Mouse (Mus musculus) limb, embryonic 14.5 days (tissue): ENCODE measurements at regions not wholly inside any gene's neighbourhood (a gene's known extent, or its start where the extent isn't known, plus 50 kb on each side); places are given as distances from the start of the nearest gene placed in this dataset.

Experiments used
- ATAC-seq: fragments of 200-750 bp; cut with Nextera tagmentation; 2 replicates; pipeline ENCODE4 v1.8.0; 2017; ENCODE audit warnings: low read depth, moderate number of reproducible peaks, moderate TSS enrichment; ENCODE audit not compliant: low FRiP score
- DNase-seq: peaks from one replicate; pipeline ENCODE4 v3.0.0-alpha.2; 2015; ENCODE audit warnings: low spot score
- H3K27ac ChIP-seq: fragments of 300-500 bp; sonication (generic); replicated peaks from 2 replicates; pipeline ENCODE4 v1.5.1; 2014; ENCODE audit warnings: low read depth, mild to moderate bottlenecking, low read length, moderate library complexity, mixed read lengths
- H3K27me3 ChIP-seq: fragments of 300-500 bp; sonication (generic); 2 replicates; pipeline ENCODE4 v1.6.1; 2014; ENCODE audit warnings: low read length, mixed read lengths; ENCODE audit not compliant: control insufficient read depth, insufficient read depth
- H3K36me3 ChIP-seq: fragments of 300-500 bp; sonication (generic); 2 replicates; pipeline ENCODE4 v1.6.1; 2014; ENCODE audit warnings: mild to moderate bottlenecking, low read length, moderate library complexity, mixed read lengths; ENCODE audit not compliant: control insufficient read depth, insufficient read depth
- H3K4me1 ChIP-seq: fragments of 300-500 bp; sonication (generic); 2 replicates; pipeline ENCODE4 v1.6.1; 2014; ENCODE audit warnings: antibody characterized with exemption, low read length, mixed read lengths; ENCODE audit not compliant: control insufficient read depth, insufficient read depth
- H3K4me2 ChIP-seq: fragments of 300-500 bp; sonication (generic); replicated peaks from 2 replicates; pipeline ENCODE4 v1.6.1; 2014; ENCODE audit warnings: low read depth, mild to moderate bottlenecking, low read length, moderate library complexity; ENCODE audit not compliant: severe bottlenecking
- H3K4me3 ChIP-seq: fragments of 300-500 bp; sonication (generic); replicated peaks from 2 replicates; pipeline ENCODE4 v1.5.1; 2014; ENCODE audit warnings: low read length
- H3K9ac ChIP-seq: fragments of 300-500 bp; sonication (generic); 2 replicates; pipeline ENCODE4 v1.6.1; 2014; ENCODE audit warnings: mild to moderate bottlenecking, low read depth, low read length, moderate library complexity; ENCODE audit not compliant: severe bottlenecking
- H3K9me3 ChIP-seq: fragments of 300-500 bp; sonication (generic); 2 replicates; pipeline ENCODE4 v1.6.1; 2016; ENCODE audit warnings: low read length; ENCODE audit not compliant: control insufficient read depth
- POLR2A ChIP-seq: fragments of 200-500 bp; IDR thresholded peaks from 2 replicates; pipeline ENCODE4 v1.8.0; 2012; ENCODE audit warnings: inconsistent platforms, mild to moderate bottlenecking, moderate library complexity, borderline replicate concordance; ENCODE audit not compliant: insufficient read depth, insufficient read length; ENCODE audit errors: extremely low read depth
- WGBS: fragments of 180-500 bp; shearing (Covaris S2); extraction: QIAGEN DNeasy Blood & Tissue Kit; methylation state at CpG from one replicate; pipeline ENCODE4 v1.1.7; 2014; 5-methylcytosine and 5-hydroxymethylcytosine counted together

DNA sequence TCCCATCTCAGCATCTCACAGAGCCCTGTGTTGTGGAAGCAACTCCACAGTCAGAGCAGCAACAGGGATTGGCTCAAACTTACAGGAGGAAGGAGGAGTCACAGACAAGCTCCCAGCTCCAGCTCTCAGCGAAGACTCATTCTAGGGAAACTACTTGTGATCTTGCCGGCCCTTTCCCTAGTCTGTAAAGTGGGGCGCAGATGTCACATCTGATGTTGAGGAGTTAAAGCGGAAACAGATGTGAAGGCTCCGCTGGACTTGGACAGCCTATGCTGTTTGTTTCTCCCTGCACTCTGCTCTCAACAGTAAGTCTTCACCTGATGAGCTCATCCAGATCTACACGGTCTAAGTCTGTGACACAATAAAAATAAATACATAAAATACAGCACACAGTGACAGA lies 408.1 kb downstream of the Irx1 start:
- H3K9me3 ChIP-seq: no peaks in the 10 kb centered on the region
- H3K4me2 ChIP-seq: no peak overlapping the region
- H3K36me3 ChIP-seq: no peaks in the 10 kb centered on the region
- WGBS: 34% methylated on average over 6 of the region's 6 CpGs
- ATAC-seq: no peak; the same call in 1 of the 2 replicates
- no peak overlapping the region for H3K4me3 ChIP-seq
- no peaks in the 10 kb centered on the region for H3K4me1 ChIP-seq
- H3K9ac ChIP-seq: no peak overlapping the region
- H3K27me3 ChIP-seq: no peaks in the 10 kb centered on the region; the same call in 1 of the 2 replicates
- H3K27ac ChIP-seq: no peak overlapping the region
- no peak for TF ChIP-seq POLR2A
- DNase-seq: peak; percentile 12

DNA sequence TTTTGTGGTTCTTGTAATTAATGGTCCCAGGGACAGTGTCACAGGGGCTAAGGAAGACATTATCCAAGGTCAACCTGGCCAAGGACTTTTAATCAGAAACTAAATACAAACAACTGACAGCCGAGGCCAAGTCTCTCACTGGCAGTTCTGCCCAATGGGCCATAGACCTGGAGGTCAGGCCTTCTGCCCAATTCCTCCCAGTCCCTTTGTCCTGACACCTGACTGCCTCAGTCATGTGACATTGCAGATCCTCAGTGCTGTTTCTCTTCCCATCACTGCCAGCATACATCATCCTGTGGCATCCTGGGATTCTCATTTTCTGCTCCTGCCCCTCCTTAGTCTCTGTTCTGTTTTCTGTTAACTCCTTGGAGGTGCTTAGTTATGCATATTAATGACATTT lies 413.4 kb downstream of the Irx1 start:
- no peaks in the 10 kb centered on the region for H3K36me3 ChIP-seq
- no peak for DNase-seq
- H3K9me3 ChIP-seq: no peaks in the 10 kb centered on the region
- H3K27me3 ChIP-seq: no peaks in the 10 kb centered on the region; the same call in 1 of the 2 replicates
- WGBS: 39% methylated on average over 1 of the region's 1 CpGs
- no peak overlapping the region for H3K27ac ChIP-seq
- peaks cover 6% of the 10 kb centered on the region; the same call in 1 of the 2 replicates for H3K4me1 ChIP-seq
- no peak overlapping the region for H3K4me2 ChIP-seq
- ATAC-seq: no peak
- no peak overlapping the region for H3K9ac ChIP-seq
- TF ChIP-seq POLR2A: no peak
- no peak overlapping the region for H3K4me3 ChIP-seq

DNA sequence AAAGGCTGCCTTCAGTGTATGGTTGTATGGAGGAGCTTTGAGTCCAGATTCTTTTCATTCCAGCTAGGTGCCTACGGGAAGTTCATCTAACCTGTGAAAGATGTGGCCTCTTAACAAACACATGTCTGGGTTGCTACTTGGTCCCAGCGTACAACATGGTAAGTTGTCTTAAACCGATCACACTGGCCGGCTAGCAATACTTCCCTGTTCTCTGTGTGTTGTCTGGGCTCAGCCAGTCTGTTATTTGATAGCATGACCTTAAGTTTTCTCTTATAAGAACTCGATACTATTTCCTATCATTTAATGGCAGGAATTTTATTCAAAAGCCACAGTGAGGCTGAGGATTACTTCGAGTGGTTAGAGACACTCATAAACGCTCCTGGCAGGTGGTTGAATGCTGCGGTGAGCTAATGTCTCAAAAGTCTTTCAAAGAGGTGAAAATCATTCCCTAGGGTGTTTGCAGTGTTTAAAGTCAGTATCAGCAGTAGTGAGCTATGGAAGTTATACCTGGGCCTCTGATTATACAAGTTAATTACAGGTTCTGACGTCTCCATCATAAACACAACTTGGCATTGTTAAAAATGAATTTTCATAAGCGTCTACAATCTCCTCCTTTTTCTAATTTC lies 414.2 kb downstream of the Irx1 start:
- H3K9me3 ChIP-seq: no peaks in the 10 kb centered on the region
- H3K4me1 ChIP-seq: peaks cover 6% of the 10 kb centered on the region; the same call in 1 of the 2 replicates
- no peak overlapping the region for H3K27ac ChIP-seq
- H3K4me3 ChIP-seq: no peak overlapping the region
- no peaks in the 10 kb centered on the region; the same call in 1 of the 2 replicates for H3K27me3 ChIP-seq
- peak; percentile 71 for ATAC-seq
- DNase-seq: peak; percentile 40
- WGBS: 22% methylated on average over 10 of the region's 10 CpGs
- H3K4me2 ChIP-seq: no peak overlapping the region
- no peak for TF ChIP-seq POLR2A
- no peaks in the 10 kb centered on the region for H3K36me3 ChIP-seq
- no peak overlapping the region for H3K9ac ChIP-seq

DNA sequence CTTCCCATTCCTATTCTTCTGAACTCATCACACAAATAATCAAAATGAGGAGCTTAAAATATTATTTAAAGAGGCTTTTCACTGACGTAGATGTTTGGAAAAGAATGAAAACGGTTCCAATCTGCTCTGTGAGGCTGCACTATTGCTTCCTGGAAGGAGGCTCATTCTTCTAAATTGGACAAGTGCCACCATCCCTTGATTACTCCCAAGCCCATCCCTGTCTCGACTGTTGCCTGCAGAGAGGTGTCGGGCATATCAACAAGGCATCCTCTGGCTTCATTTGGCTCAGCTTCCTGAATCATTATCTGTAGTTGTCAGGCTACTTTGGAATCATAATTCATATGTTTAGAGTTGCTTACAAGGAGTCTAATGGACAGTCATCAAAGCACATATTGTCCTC lies 425.3 kb downstream of the Irx1 start:
- 68% methylated on average over 4 of the region's 4 CpGs for WGBS
- TF ChIP-seq POLR2A: no peak
- H3K27ac ChIP-seq: no peak overlapping the region
- no peaks in the 10 kb centered on the region for H3K36me3 ChIP-seq
- DNase-seq: no peak
- no peaks in the 10 kb centered on the region for H3K4me1 ChIP-seq
- H3K27me3 ChIP-seq: no peaks in the 10 kb centered on the region
- no peak overlapping the region for H3K9ac ChIP-seq
- ATAC-seq: no peak
- H3K4me3 ChIP-seq: no peak overlapping the region
- H3K9me3 ChIP-seq: no peaks in the 10 kb centered on the region
- no peak overlapping the region for H3K4me2 ChIP-seq

DNA sequence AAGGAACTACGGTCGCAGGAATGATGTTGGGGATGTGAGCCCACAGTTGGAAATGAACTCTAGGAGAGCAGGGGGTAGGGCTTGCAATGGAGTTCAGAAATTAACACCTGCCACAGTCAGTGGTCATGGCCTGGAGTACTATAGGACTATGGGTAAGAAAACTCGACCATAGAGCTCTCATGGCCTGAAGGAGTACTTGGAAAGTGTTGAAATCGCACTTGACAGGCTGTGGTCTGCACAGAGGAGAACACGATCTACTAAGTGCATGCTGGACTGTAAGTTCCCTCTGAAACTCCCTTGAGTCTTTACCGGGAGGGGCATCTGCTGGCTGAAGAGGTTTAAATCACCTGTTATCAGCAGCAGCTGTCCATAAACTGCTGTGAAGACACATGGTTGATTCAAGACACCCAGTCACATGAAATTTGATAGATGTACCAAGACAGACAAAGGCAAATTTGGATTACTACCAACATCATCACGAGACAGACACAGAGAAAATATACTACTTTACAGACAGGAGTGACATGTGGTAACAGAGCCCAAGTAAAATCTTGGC lies 430.6 kb downstream of the Irx1 start:
- no peak overlapping the region for H3K4me2 ChIP-seq
- H3K36me3 ChIP-seq: no peaks in the 10 kb centered on the region
- H3K27ac ChIP-seq: no peak overlapping the region
- 72% methylated on average over 7 of the region's 7 CpGs for WGBS
- H3K4me3 ChIP-seq: no peak overlapping the region
- H3K27me3 ChIP-seq: no peaks in the 10 kb centered on the region
- DNase-seq: no peak
- no peaks in the 10 kb centered on the region for H3K4me1 ChIP-seq
- TF ChIP-seq POLR2A: no peak
- no peak for ATAC-seq
- H3K9ac ChIP-seq: no peak overlapping the region
- H3K9me3 ChIP-seq: no peaks in the 10 kb centered on the region
